Mouse (Mus musculus) cerebellum, adult (tissue): ENCODE measurements around the gene Jhy.

Experiments
- ATAC-seq: cut with Nextera tagmentation; 2 replicates; pipeline ENCODE4 v1.9.2; 2017; ENCODE audit warnings: mild to moderate bottlenecking, moderate library complexity, mixed read lengths; ENCODE audit not compliant: insufficient number of reproducible peaks, low FRiP score, low TSS enrichment

Jhy gene

DNA sequence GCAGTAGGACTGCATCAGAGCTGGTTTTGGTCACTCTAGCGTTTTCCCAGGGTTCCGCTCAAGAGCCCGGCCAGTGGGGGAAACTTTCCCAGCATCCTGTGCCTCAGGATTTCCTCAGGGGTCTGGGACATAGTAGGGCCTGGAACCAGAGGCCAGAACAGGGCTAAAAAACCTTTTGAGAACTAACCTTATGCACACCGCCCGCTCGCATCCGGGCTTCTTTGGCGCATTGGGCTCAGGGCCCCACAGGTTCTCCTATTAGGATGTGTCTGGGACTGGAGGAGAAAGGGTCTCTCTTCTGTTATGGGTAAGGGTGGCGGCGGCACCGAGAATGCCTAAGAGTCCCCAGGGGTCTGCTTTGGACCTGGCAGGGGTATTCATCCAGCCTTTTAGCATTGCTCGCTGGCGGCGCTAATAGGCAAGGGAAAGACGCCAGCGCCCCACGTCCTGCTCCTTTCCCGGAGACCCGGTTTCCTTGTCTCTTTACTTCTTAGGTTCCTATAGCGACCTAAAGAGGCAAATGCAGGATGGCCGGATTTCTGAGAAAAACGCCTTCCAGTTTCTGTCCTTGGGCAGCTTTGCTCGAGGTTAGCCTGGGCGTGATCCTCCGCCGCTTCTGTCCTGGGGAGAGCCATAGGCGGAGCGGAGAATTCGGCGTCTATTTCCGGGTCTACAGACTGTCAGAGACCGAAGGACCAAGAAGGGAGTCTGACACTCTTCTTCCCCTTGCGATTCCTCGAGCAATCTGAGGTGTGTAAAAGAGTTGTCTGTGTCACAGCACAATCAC is 92.4 kb downstream of the Jhy start:
- no peak for ATAC-seq

DNA sequence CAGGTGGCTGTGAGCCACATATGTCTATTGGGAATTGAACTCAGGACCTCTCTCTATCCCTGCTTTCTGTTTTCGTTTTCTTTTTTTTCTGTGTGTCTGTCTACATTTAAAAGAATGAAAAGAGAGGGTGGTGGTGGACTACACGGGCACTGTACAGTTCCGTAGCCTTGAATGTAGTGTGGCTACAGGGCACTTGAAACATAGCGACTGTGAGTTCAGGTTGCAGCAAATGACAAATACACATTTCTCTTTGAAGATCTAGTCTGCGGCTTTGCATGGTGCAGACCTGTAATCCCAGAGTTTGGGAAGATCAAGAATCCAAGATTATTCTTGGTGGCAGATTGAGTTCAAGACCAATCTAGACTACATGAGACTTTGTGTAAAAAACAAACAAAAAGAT is 93.6 kb downstream of the Jhy start:
- no peak for ATAC-seq

DNA sequence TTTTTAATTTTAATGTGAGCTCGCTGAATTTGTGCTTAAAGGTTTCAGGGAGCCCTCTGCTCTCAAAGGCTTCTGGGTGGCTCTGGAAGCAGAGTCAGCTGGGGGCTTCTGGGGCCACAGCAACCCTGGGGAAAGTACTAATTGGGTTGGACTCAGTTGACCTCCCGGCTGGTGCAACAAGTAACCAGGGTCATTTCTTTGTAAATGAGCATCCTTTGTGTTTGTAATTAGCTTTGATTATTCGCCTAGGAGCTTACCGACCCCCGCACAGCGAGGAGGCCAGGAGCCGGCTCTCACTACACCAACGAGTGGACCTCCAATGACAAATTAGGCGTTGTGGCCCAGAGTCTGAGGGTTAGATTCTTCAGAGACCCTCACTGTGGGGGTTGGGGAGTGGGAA is 104.7 kb downstream of the Jhy start:
- ATAC-seq: no peak

DNA sequence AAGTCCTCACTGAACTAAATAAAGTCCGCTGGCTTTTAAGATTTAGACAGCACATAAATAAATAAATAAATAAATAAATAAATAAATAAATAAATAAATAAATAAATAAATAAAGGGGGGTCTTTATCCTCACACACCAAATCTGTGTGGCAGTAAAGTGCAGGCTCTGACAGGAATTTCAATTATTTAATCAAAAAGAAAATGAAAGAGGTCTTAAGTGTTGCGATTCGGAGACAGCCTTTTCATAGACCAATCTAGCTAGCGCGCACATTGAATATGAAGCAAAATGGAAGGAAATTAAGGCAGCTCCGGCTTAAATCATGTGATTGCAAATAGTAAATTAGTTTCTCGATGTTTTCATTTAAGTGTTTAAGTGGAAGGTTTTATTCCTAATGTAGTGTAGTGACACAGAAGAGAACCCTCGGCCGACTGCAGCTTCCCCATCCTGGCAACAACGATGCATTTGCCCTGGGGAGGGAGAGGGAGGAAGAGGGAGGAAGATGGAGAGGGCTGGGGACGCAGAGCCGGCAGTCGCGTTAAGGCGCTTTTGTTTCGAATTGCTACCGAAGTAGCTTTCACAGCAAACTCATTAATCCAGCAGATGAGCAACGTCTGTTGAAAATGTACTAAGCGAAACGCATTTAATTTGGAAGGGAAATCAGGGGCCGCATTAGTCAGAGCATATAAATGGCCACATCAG is 105.3 kb downstream of the Jhy start:
- ATAC-seq: no peak

DNA sequence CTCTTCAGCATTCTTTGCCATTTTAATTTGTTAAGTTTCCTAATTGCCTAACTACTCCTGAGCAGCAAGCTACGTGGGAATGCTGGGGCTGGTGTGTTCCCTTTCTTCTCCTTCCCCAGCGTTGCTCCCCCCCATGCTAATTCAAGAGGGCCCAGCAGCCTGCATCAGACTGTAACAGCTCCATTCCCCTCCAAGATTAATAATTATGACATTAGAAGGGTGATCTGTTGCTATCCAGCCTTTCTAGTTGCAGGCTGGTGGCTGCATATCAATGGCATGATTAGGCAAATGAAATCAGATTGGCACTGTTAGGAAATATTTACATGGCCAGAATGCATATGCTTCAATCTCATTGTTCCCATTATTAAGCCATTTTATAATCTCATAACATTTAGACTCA is 112.4 kb downstream of the Jhy start:
- no peak for ATAC-seq
